Mouse (Mus musculus) spleen, adult 2 months (tissue): ENCODE measurements around the gene Ctps2.

Experiments used
- CTCF ChIP-seq: fragments of 200-500 bp; IDR thresholded peaks from 2 replicates; pipeline ENCODE4 v1.5.1; 2011; ENCODE audit warnings: mild to moderate bottlenecking, inconsistent platforms; ENCODE audit not compliant: insufficient read depth, insufficient read length, insufficient replicate concordance; ENCODE audit errors: extremely low read depth
- POLR2A ChIP-seq: fragments of 200-500 bp; IDR thresholded peaks from 2 replicates; pipeline ENCODE4 v1.6.1; 2011; ENCODE audit warnings: low read depth, low read length, inconsistent platforms

DNA sequence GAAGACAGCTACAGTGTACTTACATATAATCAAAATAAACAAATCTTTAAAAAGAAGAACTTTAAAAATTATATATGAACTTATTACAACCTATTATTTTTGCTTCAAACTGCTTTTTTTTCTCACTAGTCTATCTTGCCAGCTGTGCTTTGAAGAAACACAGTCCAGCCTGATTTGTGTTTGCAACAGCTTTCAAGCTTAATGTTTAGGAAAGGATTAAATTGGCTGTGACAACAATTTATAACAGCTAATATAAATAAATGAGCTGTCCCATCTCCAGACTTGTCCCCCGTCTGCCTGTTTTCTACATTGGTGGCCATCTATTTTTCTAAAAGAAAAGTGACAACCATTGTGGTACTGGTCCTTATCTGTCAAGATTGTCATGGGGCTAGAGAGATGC, 41.0 kb downstream of the Ctps2 start:
- TF ChIP-seq POLR2A (no peak), CTCF (no peak)
